7 mouse cellular contexts compared by ENCODE assay signal in genomic region chr5:109867221-109867620, GRCm38 (mm10). TPM values are rescaled to one million over a fixed set of nuclear protein-coding genes. Genes with fewer than 3 reads are reported as not detected.
A peak's percentile ranks its signal among the peaks of the same experiment; 100 is the strongest.
DNase-seq lines count a peak whose midpoint lies in the region; ATAC-seq and TF ChIP-seq lines count a peak whose summit lies in the region.
"Not testable (repeated sequence)": the region's sequence is repeated elsewhere in the genome, so short reads cannot be mapped to it uniquely, and the experiment has no call there.

No protein-coding gene starts in this region.

- peak overlapping the region; percentile 91 to 92 for H3K4me3 ChIP-seq in ES-E14 (ENCODE audit: insufficient read depth in 1 of 2, low read depth in 1 of 2, low read length in 2 of 2, poor library complexity in 1 of 2, severe bottlenecking in 1 of 2)
- peak overlapping the region; percentile 64 for H3K4me3 ChIP-seq in embryonic facial prominence, embryonic 13.5 days
- not testable (repeated sequence) for H3K4me3 ChIP-seq in heart, adult 2 months
- peak overlapping the region; percentile 82 for H3K4me3 ChIP-seq in hindbrain, embryonic 15.5 days
- H3K4me3 ChIP-seq in left cerebral cortex, adult 2 months: peak overlapping the region; percentile 69
- peak overlapping the region; percentile 55 for H3K4me3 ChIP-seq in lung, embryonic 14.5 days (ENCODE audit: low read depth, low read length)
- peak overlapping the region; percentile 59 for H3K4me3 ChIP-seq in midbrain, postnatal 0 days (ENCODE audit: low read depth, low read length)

- TF ChIP-seq EP300 in heart, adult 2 months (IDR thresholded peaks at IDR 0.05; ENCODE audit: insufficient read depth, low read depth, low read length): not testable (repeated sequence)

- not testable (repeated sequence) for DNase-seq in ES-E14 (ENCODE audit: low read depth, low spot score); heart, adult 2 months; left cerebral cortex, adult 2 months (ENCODE audit: extremely low spot score in 1 of 2, low spot score in 2 of 2); lung, embryonic 14.5 days
- peak; percentile 0 for DNase-seq in midbrain, postnatal 0 days (ENCODE audit: low spot score)

- H3K4me2 ChIP-seq in embryonic facial prominence, embryonic 13.5 days: peak overlapping the region; percentile 65
- peak overlapping the region; percentile 62 for H3K4me2 ChIP-seq in hindbrain, embryonic 15.5 days
- peak overlapping the region; percentile 64 for H3K4me2 ChIP-seq in lung, embryonic 14.5 days
- H3K4me2 ChIP-seq in midbrain, postnatal 0 days (ENCODE audit: low read depth, low read length, poor library complexity, severe bottlenecking): peak overlapping the region; percentile 57; the same call in 1 of the 2 replicates

- not testable (repeated sequence) for TF ChIP-seq POLR2A in heart, adult 2 months (IDR thresholded peaks at IDR 0.05; ENCODE audit: insufficient read depth, low read depth, low read length)

- not testable (repeated sequence) for H3K36me3 ChIP-seq in ES-E14 (ENCODE audit: control insufficient read depth, insufficient read depth, low read length, poor library complexity, severe bottlenecking); embryonic facial prominence, embryonic 13.5 days; heart, adult 2 months (ENCODE audit: control insufficient read depth, insufficient read depth, low read length); hindbrain, embryonic 15.5 days; lung, embryonic 14.5 days (ENCODE audit: insufficient read depth); midbrain, postnatal 0 days (ENCODE audit: insufficient read depth, low read length)

- intact Hi-C loops in heart, adult 2 months (cut with DNase I): loop anchor here (5.0 to 10.0 kb wide), 2 partner anchors 55 to 1202 kb away; partner anchors contain the start of genes Dgkq, Gm15446 and Idua
- intact Hi-C loops in left cerebral cortex, adult 2 months (cut with DNase I): loop anchor here (5.0 kb wide), 1 partner anchor 175 kb away; the partner anchor contains the start of gene 5430403G16Rik

- TF ChIP-seq CTCF in heart, adult 2 months (IDR thresholded peaks at IDR 0.05); left cerebral cortex, adult 2 months (IDR thresholded peaks at IDR 0.05); lung, embryonic 14.5 days (IDR thresholded peaks at IDR 0.05; ENCODE audit: low read depth); midbrain, postnatal 0 days (IDR thresholded peaks at IDR 0.05): not testable (repeated sequence)

- not testable (repeated sequence) for ATAC-seq in embryonic facial prominence, embryonic 13.5 days (ENCODE audit: insufficient number of reproducible peaks, insufficient read depth, low FRiP score, low TSS enrichment, low read depth); hindbrain, embryonic 15.5 days (ENCODE audit: low FRiP score, low read depth); lung, embryonic 14.5 days (ENCODE audit: insufficient read depth); midbrain, postnatal 0 days (ENCODE audit: low FRiP score)

- H3K9ac ChIP-seq in ES-E14 (ENCODE audit: insufficient read depth, low read depth, low read length, poor library complexity, severe bottlenecking); midbrain, postnatal 0 days (replicated peaks; ENCODE audit: low read length, poor library complexity, severe bottlenecking): not testable (repeated sequence)
- H3K9ac ChIP-seq in embryonic facial prominence, embryonic 13.5 days: peak overlapping the region; percentile 80
- peak overlapping the region; percentile 37; the same call in 1 of the 2 replicates for H3K9ac ChIP-seq in heart, adult 2 months (ENCODE audit: low read depth, low read length)
- H3K9ac ChIP-seq in hindbrain, embryonic 15.5 days: peak overlapping the region; percentile 72
- H3K9ac ChIP-seq in lung, embryonic 14.5 days: peak overlapping the region; percentile 61; the same call in 1 of the 2 replicates

- H3K27ac ChIP-seq in ES-E14 (ENCODE audit: insufficient read depth, low read depth, low read length, poor library complexity, severe bottlenecking); embryonic facial prominence, embryonic 13.5 days; heart, adult 2 months; left cerebral cortex, adult 2 months; lung, embryonic 14.5 days (ENCODE audit: low read depth); midbrain, postnatal 0 days (ENCODE audit: low read depth, low read length): not testable (repeated sequence)
- H3K27ac ChIP-seq in hindbrain, embryonic 15.5 days (replicated peaks): 0 out of 2 replicates have a peak overlapping the region, but pooled peaks have one; percentile 11

- not testable (repeated sequence) for H3K4me1 ChIP-seq in ES-E14 (ENCODE audit: control insufficient read depth in 2 of 2, insufficient read depth in 2 of 2, low read length in 2 of 2, poor library complexity in 1 of 2); embryonic facial prominence, embryonic 13.5 days; heart, adult 2 months (ENCODE audit: control insufficient read depth, insufficient read depth, low read length); lung, embryonic 14.5 days (ENCODE audit: insufficient read depth); midbrain, postnatal 0 days (ENCODE audit: insufficient read depth, low read length)
- H3K4me1 ChIP-seq in hindbrain, embryonic 15.5 days (replicated peaks): peaks cover 17% of the 10 kb centered on the region

- not testable (repeated sequence) for H3K27me3 ChIP-seq in embryonic facial prominence, embryonic 13.5 days; heart, adult 2 months (ENCODE audit: control insufficient read depth, insufficient read depth, low read length); hindbrain, embryonic 15.5 days; lung, embryonic 14.5 days (ENCODE audit: insufficient read depth, low read length); midbrain, postnatal 0 days (ENCODE audit: insufficient read depth, low read length)

- in situ Hi-C loops in ES-E14 (cut with MboI; ENCODE audit: low sequenced_read_pairs in 2 of 2, unreplicated experiment in 2 of 2): not testable (repeated sequence)

- H3K79me2 ChIP-seq in heart, adult 2 months (replicated peaks; ENCODE audit: control insufficient read depth, insufficient read depth, low read length): not testable (repeated sequence)

- H3K9me3 ChIP-seq in ES-E14 (ENCODE audit: control insufficient read depth, insufficient read depth, low read depth, low read length); embryonic facial prominence, embryonic 13.5 days; hindbrain, embryonic 15.5 days; lung, embryonic 14.5 days (ENCODE audit: low read depth, low read length); midbrain, postnatal 0 days (ENCODE audit: low read length): not testable (repeated sequence)

RNA-seq across cellular contexts. Expression of gene Gm15446, which starts 56.0 kb away (rescaled TPM):
- total RNA-seq in ES-E14 (2012; rRNA removed): 11.3 and 11.8 TPM in 2 replicates
- polyA plus RNA-seq in embryonic facial prominence, embryonic 13.5 days (2015; fragmentation: Nextera tagmentation; extraction: Ambion mirVana): 0.88 and 1.1 TPM in 2 replicates
- total RNA-seq in heart, adult 2 months (2021): 1 to 10 TPM; 2.9 to 3.1 TPM
- polyA plus RNA-seq in heart, adult 2 months (2012; rRNA removed): 1.2 and 2.0 TPM in 2 replicates
- 0.33 and 0.39 TPM in 2 replicates for polyA plus RNA-seq in hindbrain, embryonic 15.5 days (2015; fragmentation: Nextera tagmentation; extraction: Ambion mirVana)
- 10 to 100 TPM; 38.3 to 40.0 TPM for total RNA-seq in left cerebral cortex, adult 2 months (2021)
- 0.74 and 0.91 TPM in 2 replicates for polyA plus RNA-seq in lung, embryonic 14.5 days (2014; fragmentation: Nextera tagmentation; extraction: Ambion mirVana)
- total RNA-seq in midbrain, postnatal 0 days (2014; rRNA removed): 4.1 and 9.9 TPM in 2 replicates
- polyA plus RNA-seq in midbrain, postnatal 0 days (2015; fragmentation: Nextera tagmentation; extraction: Ambion mirVana): 0.31 and 0.49 TPM in 2 replicates
